Mouse (Mus musculus) liver, embryonic 14.5 days (tissue): Measurements from ENCODE around the gene Ror2.

ENCODE experiments used
- CTCF ChIP-seq: IDR thresholded peaks from 2 replicates; pipeline ENCODE4 v1.5.1; 2016; ENCODE audit warnings: antibody characterized with exemption, low read depth, control low read depth
- EP300 ChIP-seq: IDR thresholded peaks from 2 replicates; pipeline ENCODE4 v1.6.1; 2016; ENCODE audit warnings: antibody characterized with exemption, low read depth

DNA sequence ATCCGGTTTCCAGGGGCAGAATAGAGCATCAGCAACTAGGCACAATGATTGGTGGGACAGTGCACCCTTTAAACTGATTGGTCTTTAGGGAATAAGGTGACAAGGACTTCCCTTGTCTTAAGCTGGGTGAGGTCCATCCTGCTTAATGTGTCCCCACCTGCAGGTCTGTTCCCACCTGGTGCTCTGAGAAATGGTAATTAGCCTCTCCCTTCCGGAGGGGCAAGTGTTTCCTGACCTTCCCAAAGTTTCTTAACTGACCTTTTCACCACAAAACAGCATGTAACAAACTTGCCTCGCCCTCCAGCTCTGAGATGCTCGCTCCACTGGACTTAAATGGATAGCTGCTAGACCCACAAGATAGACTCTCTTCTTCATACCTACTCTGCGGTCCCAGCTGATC is 101.8 kb downstream of the Ror2 start:
- no peak for TF ChIP-seq CTCF
- no peak for TF ChIP-seq EP300
